Mouse (Mus musculus): Measurements from ENCODE around the gene Gale.

DNA sequence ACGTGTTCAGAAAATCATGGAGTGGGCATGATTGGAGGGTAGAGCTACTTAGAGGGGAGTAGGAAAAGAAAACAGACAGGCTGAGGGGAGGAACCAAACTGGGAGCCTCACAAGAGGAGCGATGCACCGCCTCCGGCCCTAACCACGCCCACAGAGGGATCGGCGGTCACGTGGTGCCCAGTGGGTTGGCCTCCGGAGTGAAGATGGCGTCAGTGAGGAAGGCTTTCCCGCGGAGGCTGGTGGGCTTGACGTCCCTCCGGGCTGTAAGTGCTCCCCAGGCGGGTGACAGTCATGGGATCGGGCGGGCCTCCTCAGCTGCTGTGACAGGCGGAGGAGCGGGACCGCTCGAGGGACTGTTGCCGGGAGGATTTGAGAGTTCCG lies 17.3 kb upstream of the Gale start, which contains the start of gene Hmgcl:
- TF ChIP-seq EP300 (IDR thresholded peaks at IDR 0.05; ENCODE audit: low read depth) (0 out of 2 replicates have a peak, but pooled peaks have one; percentile 21), CTCF (IDR thresholded peaks at IDR 0.05; ENCODE audit: low read depth) (no peak)
